ENCODE assay signal across 9 mouse cellular contexts in genomic region chr9:6345366-6345765, GRCm38 (mm10).
"Had no signal": no experiment of that assay in that cellular context is flagged by ENCODE, and none has a peak within 500 bp of the region (broad histone marks: within the 10 kb centered on the region; RNA-seq: fewer than 3 reads in every experiment).

No protein-coding gene starts in this region.

- DNase-seq: right cerebral cortex, postnatal 14 days; thymus, adult 2 months; thymus, postnatal 25 days; thymus, postnatal 4 days had no signal

- H3K27ac ChIP-seq: liver, embryonic 15.5 days; midbrain, embryonic 10.5 days; midbrain, embryonic 12.5 days; neural tube, embryonic 12.5 days had no signal

- H3K9me3 ChIP-seq: liver, embryonic 15.5 days; midbrain, embryonic 10.5 days; midbrain, embryonic 12.5 days; neural tube, embryonic 12.5 days had no signal

- H3K4me1 ChIP-seq: liver, embryonic 15.5 days; midbrain, embryonic 10.5 days; midbrain, embryonic 12.5 days; neural tube, embryonic 12.5 days had no signal

- H3K36me3 ChIP-seq: liver, embryonic 15.5 days; midbrain, embryonic 10.5 days; midbrain, embryonic 12.5 days; neural tube, embryonic 12.5 days had no signal

- H3K4me3 ChIP-seq: liver, embryonic 15.5 days; midbrain, embryonic 10.5 days; midbrain, embryonic 12.5 days; neural tube, embryonic 12.5 days had no signal

- H3K4me2 ChIP-seq: liver, embryonic 15.5 days; lung, embryonic 14.5 days; midbrain, embryonic 12.5 days; neural tube, embryonic 12.5 days had no signal

- H3K9ac ChIP-seq: liver, embryonic 15.5 days; lung, embryonic 14.5 days; midbrain, embryonic 12.5 days; neural tube, embryonic 12.5 days had no signal

- H3K27me3 ChIP-seq: liver, embryonic 15.5 days; midbrain, embryonic 12.5 days; neural tube, embryonic 12.5 days had no signal
